Mouse (Mus musculus): ENCODE results near the gene Fam129a. TPM values are rescaled to one million over a fixed set of nuclear protein-coding genes. Genes with fewer than 3 reads are reported as not detected.

The Fam129a gene
- polyA plus RNA-seq, 1 experiment from 2014 or later, result 12.9 TPM

DNA sequence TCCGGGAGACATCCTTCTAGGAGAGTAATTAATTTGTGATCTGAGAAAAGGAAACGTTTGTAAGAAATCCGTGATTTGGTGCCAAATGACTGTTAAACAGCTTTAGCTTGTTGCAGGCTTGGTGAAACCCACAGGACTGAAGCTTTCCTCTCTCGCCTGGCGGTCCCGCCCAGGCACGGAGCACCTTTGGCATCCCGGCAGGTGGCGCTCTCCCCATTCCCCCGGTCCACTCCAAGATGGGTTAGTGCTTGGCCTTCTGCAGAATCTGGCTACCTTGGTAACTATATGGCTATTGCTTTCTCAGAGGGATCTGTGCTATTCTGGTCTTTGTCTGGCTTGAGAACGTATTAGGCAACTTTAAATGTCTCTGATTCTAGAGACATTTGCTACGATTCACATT, 6.6 kb upstream of the Fam129a start:
- Histone ChIP-seq H3K36me3 (no peaks in the 10 kb centered on the region), H3K27me3 (replicated peaks) (no peaks in the 10 kb centered on the region), H3K4me2 (replicated peaks) (no peak overlapping the region), H3K4me3 (replicated peaks) (no peak overlapping the region), H3K9ac (no peak overlapping the region), H3K4me1 (replicated peaks) (no peaks in the 10 kb centered on the region), H3K9me3 (no peaks in the 10 kb centered on the region), H3K27ac (no peak overlapping the region)
- 15% methylated on average over 12 of the region's 12 CpGs for WGBS
- ATAC-seq, result peak; percentile 83

DNA sequence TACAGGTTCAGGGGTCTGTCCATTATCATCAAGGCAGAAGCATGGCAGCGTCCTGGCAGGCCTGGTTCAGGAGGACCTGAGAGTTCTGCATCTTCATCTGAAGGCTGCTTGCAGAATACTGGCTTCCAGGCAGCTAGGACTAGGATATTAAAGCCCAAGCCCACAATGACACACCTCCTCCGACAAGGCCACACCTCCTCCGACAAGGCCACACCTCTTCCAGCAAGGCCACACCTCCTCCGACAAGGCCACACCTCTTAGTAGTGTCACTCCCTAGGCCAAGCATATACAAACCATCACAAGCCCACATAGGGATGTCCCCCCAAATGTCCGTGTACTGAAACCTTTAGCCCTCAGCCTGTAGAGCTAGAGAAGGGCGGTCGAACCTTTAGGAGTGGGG, 2.3 kb upstream of the Fam129a start:
- no peak overlapping the region for H3K4me3 ChIP-seq (replicated peaks)
- no peak overlapping the region for H3K27ac ChIP-seq
- H3K9me3 ChIP-seq, result no peaks in the 10 kb centered on the region
- 77% methylated on average over 7 of the region's 7 CpGs for WGBS
- H3K36me3 ChIP-seq, result no peaks in the 10 kb centered on the region
- H3K4me1 ChIP-seq (replicated peaks), result 0 out of 2 replicates have a peak, but pooled peaks cover 4% of the 10 kb centered on the region
- 0 out of 2 replicates have a peak, but pooled peaks cover 6% of the 10 kb centered on the region for H3K27me3 ChIP-seq (replicated peaks)
- H3K9ac ChIP-seq, result no peak overlapping the region
- H3K4me2 ChIP-seq (replicated peaks), result no peak overlapping the region
- no peak for ATAC-seq

DNA sequence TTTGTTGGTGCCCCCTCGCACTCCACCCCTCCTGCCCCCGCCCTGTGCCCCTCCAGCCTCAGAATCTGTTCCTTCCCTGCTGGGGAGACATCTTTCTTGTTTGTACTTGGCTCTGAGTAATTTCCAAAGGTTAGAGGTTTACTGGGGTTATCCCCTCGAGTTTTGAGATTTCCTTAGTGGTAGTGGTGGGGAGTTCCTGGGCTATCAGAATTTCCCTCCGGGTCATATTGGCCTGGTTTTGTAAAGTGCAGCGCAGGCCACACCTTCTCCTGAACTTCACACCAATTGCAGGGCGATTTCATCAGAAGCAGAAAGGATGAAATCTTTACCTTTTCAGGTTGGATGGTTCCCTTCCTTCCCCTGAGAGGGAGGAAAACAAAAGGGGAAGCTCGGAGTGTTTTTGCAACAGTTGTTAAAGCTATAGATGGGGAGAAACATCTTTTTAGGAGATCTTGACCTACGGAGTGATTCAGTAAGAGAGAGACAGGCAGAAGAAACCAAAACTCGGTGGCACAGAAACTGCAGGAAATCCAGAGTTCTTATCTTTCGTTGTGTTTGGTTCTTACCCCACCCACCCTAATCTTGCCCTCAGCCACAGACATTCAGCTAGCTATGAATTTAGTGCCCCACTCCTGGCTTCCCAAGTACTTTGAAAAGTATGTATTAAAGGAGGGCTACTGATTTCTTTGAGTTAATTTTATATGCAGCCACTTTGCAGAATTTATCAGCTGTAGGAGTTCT, 1.0 kb downstream of the Fam129a start:
- Histone ChIP-seq H3K36me3 (no peaks in the 10 kb centered on the region), H3K27ac (no peak overlapping the region), H3K9ac (peak overlapping the region; percentile 56), H3K9me3 (no peaks in the 10 kb centered on the region), H3K4me3 (replicated peaks) (peak overlapping the region; percentile 57), H3K27me3 (replicated peaks) (0 out of 2 replicates have a peak, but pooled peaks cover 6% of the 10 kb centered on the region), H3K4me1 (replicated peaks) (0 out of 2 replicates have a peak, but pooled peaks cover 4% of the 10 kb centered on the region), H3K4me2 (replicated peaks) (peak overlapping the region; percentile 95)
- 27% methylated on average over 10 of the region's 10 CpGs for WGBS
- peak; percentile 26; the same call in 1 of the 2 replicates for ATAC-seq

DNA sequence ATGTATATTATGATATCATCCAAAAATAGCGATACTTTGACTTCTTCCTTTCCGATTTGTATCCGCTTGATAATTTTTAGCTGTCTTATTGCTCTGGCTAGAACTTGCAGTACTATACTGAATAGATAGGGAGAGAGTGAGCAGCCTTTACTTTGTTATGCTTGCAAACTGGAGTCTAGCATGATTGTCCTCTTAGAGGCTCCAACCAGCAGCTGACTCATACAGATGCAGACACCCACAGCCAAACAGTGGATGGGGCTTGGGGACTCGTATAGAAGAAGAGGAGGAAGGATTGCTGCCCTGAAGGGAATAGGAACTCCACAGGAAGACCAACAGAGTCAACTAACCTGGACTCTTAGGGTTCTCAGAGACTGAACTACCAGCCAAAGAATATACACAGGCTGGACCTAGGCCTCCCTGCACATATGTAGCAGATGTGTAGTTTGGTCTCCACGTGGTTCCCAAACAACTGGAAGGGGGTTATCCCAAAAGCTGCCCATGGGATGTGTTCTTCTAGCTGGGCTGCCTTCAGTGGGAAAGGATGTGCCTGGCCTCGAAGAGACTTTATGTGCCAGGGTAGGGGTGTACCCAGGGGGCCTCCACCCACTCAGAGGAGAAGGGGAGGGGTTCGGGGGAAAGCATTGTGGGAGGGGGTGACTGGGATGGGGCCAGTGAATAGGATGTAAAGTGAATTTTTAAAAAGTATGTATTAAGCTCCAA, 1.8 kb downstream of the Fam129a start:
- no peaks in the 10 kb centered on the region for H3K36me3 ChIP-seq
- ATAC-seq, result no peak
- H3K9me3 ChIP-seq, result no peaks in the 10 kb centered on the region
- no peak overlapping the region for H3K4me2 ChIP-seq (replicated peaks)
- 0 out of 2 replicates have a peak, but pooled peaks cover 6% of the 10 kb centered on the region for H3K27me3 ChIP-seq (replicated peaks)
- no peak overlapping the region for H3K27ac ChIP-seq
- H3K4me3 ChIP-seq (replicated peaks), result no peak overlapping the region
- H3K9ac ChIP-seq, result no peak overlapping the region
- 0 out of 2 replicates have a peak, but pooled peaks cover 4% of the 10 kb centered on the region for H3K4me1 ChIP-seq (replicated peaks)
- 78% methylated on average over 7 of the region's 7 CpGs for WGBS

DNA sequence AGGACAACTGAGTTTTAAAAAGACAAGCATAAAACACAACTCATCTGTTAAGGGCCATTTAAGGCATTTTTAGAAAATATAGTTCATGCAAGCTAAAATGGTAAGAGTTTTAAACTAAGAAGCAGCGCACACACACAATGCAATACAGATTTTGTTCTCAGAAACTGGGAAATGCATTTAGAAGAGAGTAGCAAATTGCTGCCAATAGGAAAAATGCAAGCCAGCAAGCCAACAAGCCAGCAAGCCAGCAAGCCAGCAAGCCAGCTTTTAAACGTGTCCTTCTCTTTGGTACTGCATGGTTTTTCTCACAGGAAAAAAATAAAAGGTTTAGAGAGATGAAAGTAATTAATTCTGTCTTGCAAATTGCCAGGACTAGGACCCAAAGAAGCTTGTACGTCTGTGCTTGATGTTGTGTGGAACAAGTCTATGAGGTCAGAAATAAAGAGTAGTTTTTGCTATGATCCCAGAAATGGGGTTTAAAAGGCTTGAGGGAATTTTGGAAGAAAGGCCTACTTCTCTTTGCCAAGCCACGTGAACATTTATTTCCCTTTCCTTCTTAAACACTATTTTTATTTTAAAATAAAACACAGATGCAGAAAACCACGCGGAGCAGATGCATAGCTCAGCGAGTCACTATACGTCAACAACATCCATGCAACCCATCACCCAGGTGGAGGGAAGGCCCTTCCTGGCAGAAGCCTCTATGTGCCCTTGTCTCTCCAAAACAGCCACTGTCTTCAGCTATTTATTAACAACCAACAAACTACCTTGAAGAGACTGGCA, 9.4 kb downstream of the Fam129a start:
- Histone ChIP-seq H3K9ac (no peak overlapping the region), H3K27me3 (replicated peaks) (no peaks in the 10 kb centered on the region), H3K27ac (no peak overlapping the region), H3K4me1 (replicated peaks) (no peaks in the 10 kb centered on the region), H3K9me3 (no peaks in the 10 kb centered on the region), H3K36me3 (no peaks in the 10 kb centered on the region), H3K4me2 (replicated peaks) (no peak overlapping the region), H3K4me3 (replicated peaks) (no peak overlapping the region)
- WGBS, result 67% methylated on average over 8 of the region's 8 CpGs
- ATAC-seq, result no peak

DNA sequence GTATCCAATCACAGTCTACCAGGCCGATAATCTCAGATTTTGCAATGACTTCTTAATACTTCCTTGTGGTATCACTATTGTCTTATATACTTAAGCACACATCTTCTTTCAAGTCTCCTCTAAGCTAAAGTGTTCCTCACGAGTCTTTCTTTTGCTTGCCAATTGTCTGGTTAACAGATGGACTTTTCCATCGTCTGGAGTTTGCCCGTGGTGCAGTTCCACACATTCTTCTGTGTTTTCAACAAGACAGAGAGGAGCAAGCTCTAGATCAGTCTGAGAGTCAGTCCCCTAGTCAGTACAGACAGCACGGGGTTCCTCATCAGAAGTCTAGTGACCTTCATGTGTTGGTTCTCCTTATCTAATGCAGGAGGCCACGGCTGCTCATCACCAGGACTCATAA, 10.5 kb downstream of the Fam129a start:
- Histone ChIP-seq H3K9ac (no peak overlapping the region), H3K27ac (no peak overlapping the region), H3K9me3 (no peaks in the 10 kb centered on the region), H3K4me2 (replicated peaks) (no peak overlapping the region), H3K4me1 (replicated peaks) (no peaks in the 10 kb centered on the region), H3K27me3 (replicated peaks) (no peaks in the 10 kb centered on the region), H3K36me3 (no peaks in the 10 kb centered on the region), H3K4me3 (replicated peaks) (no peak overlapping the region)
- no peak for ATAC-seq
- WGBS, result 73% methylated on average over 6 of the region's 6 CpGs

DNA sequence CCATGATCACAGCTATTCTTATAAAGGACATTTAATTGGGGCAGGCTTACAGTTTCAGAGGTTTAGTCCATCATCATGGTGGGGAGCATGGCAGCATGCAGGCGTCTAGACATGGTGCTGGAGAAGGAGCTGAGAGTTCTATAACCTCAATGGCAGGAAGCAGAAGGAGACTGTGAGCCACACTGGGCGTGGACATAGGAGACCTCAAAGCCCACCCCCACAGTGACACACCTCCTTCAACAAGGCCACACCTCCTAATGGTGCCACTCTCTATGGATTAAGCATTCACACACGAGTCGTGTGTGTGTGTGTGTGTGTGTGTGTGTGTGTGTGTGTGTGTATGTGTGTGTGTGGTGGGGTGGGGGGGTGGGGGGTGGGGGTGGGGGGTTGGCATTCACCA, 11.0 kb downstream of the Fam129a start:
- WGBS, result 81% methylated on average over 4 of the region's 4 CpGs
- no peaks in the 10 kb centered on the region for H3K4me1 ChIP-seq (replicated peaks)
- no peak overlapping the region for H3K9ac ChIP-seq
- H3K4me3 ChIP-seq (replicated peaks), result no peak overlapping the region
- no peaks in the 10 kb centered on the region for H3K27me3 ChIP-seq (replicated peaks)
- no peaks in the 10 kb centered on the region for H3K36me3 ChIP-seq
- no peak for ATAC-seq
- no peak overlapping the region for H3K4me2 ChIP-seq (replicated peaks)
- no peak overlapping the region for H3K27ac ChIP-seq
- no peaks in the 10 kb centered on the region for H3K9me3 ChIP-seq

DNA sequence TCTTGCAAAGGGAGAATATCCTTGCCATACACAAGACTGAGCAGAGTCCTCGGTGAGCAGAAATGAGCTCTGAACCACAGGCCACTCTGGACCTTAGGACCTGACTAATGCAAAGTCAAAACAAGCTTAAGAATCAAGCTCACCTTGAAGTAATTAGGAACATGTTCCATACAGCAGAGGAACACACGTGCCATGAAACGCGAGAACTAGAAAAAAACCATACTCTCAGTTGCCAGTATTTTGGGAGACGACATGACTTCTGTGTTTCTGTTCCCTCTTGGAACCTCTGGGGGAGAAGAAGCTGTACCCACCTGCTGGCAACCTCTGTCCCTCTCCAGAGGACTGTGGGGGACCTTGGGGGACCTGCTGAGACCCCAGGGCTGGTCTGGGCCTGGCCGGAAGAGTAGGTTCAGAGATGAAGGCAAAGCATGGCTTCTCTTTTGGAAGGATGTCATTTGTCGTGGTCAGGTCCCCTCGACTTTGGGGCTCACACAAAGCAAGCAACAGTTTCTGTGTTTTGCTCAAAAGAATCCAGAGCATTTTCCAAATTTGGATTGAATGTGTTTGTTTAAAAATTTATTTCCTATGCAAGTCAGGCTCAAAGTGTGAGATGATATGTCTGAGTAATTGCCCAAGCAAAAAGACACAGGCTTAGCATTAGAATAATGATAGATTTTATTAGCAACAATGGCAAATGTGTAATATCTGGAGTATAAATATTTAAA, 12.6 kb downstream of the Fam129a start:
- Histone ChIP-seq H3K36me3 (no peaks in the 10 kb centered on the region), H3K4me1 (replicated peaks) (no peaks in the 10 kb centered on the region), H3K9ac (no peak overlapping the region), H3K27ac (no peak overlapping the region), H3K27me3 (replicated peaks) (no peaks in the 10 kb centered on the region), H3K4me3 (replicated peaks) (no peak overlapping the region), H3K9me3 (no peaks in the 10 kb centered on the region), H3K4me2 (replicated peaks) (no peak overlapping the region)
- WGBS, result 68% methylated on average over 8 of the region's 8 CpGs
- no peak for ATAC-seq

DNA sequence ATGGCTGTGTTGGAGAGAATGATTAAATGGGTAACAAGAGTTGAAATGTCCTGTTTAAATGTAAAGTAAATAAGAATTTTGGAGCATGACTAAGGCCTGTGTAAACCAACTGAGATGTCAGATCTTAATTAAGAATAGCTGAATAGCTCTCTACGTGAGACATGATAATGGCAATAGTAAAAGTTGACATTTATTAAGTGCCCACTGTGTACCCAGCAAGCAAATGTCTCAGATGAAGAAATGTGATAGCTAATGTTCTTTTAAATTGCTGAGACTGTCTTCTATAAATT, 13.1 kb downstream of the Fam129a start:
- no peak overlapping the region for H3K4me3 ChIP-seq (replicated peaks)
- no peak for ATAC-seq
- H3K4me2 ChIP-seq (replicated peaks), result no peak overlapping the region

DNA sequence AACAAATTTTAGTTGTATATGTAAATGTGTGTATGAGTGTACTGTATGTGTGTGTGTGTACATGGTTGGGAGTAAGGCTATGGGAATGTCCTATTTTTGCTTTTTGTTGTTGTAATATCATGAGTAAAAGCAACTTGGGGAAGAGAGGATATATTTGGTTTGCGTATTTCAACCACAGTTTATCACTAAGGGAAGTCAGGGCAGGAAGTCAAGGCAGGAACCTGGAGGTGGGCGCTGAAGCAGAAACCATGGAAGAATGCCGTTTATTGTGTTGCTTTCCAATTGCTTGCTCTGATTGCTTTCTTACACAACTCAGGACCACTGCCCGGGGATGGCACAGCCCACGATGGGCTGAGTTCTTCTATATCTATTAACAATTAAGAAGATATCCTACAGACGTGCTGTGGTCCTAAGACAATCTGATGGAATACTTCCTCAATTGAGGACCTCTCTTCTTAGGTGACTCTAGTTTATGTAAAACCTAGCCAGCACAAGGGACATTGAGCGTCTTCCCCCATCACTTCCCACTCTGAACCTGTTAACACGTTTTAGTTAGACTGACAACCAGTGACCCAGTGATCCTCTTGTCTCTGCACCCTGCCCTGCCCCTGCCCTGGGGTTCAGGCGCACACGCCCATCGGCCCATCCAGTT, 13.7 kb downstream of the Fam129a start:
- Histone ChIP-seq H3K4me1 (replicated peaks) (no peaks in the 10 kb centered on the region), H3K36me3 (no peaks in the 10 kb centered on the region), H3K9me3 (no peaks in the 10 kb centered on the region), H3K4me2 (replicated peaks) (no peak overlapping the region), H3K9ac (no peak overlapping the region), H3K27ac (no peak overlapping the region), H3K4me3 (replicated peaks) (no peak overlapping the region), H3K27me3 (replicated peaks) (no peaks in the 10 kb centered on the region)
- WGBS, result 75% methylated on average over 11 of the region's 11 CpGs
- no peak for ATAC-seq

More for the DNA sequence above, 13.1 kb downstream of the Fam129a start:
- 21% methylated on average over 1 of the region's 1 CpGs for WGBS
- Histone ChIP-seq H3K4me1 (replicated peaks) (no peaks in the 10 kb centered on the region), H3K27me3 (replicated peaks) (no peaks in the 10 kb centered on the region), H3K27ac (no peak overlapping the region), H3K36me3 (no peaks in the 10 kb centered on the region), H3K9me3 (no peaks in the 10 kb centered on the region), H3K9ac (no peak overlapping the region)

DNA sequence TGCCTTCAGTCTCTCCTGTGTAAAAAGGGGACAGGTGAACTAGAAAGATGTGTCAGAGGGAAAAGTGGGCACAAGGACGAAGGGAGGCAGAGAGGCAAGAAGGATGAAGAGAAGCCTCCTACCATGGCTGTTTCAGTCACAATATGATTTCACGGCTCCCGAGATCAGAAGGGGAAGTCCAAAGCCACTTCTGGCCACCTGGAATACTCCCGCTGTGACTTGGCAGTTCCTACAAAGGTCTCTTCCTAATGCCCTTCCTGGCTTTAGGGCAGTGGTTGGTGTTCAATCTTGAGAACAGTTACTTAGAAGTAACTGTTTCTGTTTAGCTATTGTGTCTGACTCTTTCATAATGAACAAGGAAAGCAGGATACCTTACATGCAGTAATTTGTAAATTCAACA, 14.7 kb downstream of the Fam129a start:
- Histone ChIP-seq H3K27me3 (replicated peaks) (no peaks in the 10 kb centered on the region), H3K4me2 (replicated peaks) (no peak overlapping the region), H3K9me3 (no peaks in the 10 kb centered on the region), H3K36me3 (no peaks in the 10 kb centered on the region), H3K4me1 (replicated peaks) (no peaks in the 10 kb centered on the region), H3K9ac (no peak overlapping the region), H3K4me3 (replicated peaks) (no peak overlapping the region), H3K27ac (no peak overlapping the region)
- 73% methylated on average over 4 of the region's 4 CpGs for whole genome bisulfite sequencing
- no peak for ATAC-seq
